Mouse (Mus musculus) small intestine, adult 2 months (tissue): ENCODE results near the gene Serpinb6c.
"Not testable (repeated sequence)": the region's sequence is repeated elsewhere in the genome, so short reads cannot be mapped to it uniquely, and the experiment has no call there.

Source experiments
- CTCF ChIP-seq: fragments of 200-500 bp; IDR thresholded peaks from 2 replicates; pipeline ENCODE4 v1.5.1; 2012; ENCODE audit warnings: low read depth, mild to moderate bottlenecking, control low read depth, inconsistent platforms, low read length, moderate library complexity, mixed read lengths; ENCODE audit not compliant: insufficient replicate concordance, insufficient read length; ENCODE audit errors: extremely low read depth
- POLR2A ChIP-seq: fragments of 200-500 bp; IDR thresholded peaks from 2 replicates; pipeline ENCODE4 v1.6.1; 2012; ENCODE audit warnings: low read depth, mild to moderate bottlenecking, control low read depth, inconsistent platforms, low read length, moderate library complexity

- TF ChIP-seq CTCF, POLR2A: not testable (repeated sequence)
Measured at GRCm38 (mm10) chr13:33937587-33937986, 32.1 kb upstream of the Serpinb6c start.
